Mouse (Mus musculus): Measurements from ENCODE around the gene Aldh1a3.

GRCm38 (mm10) chr7:66421903-66422302 lies 5.4 kb downstream of the Aldh1a3 start:
- TF ChIP-seq CTCF (IDR thresholded peaks at IDR 0.05; ENCODE audit: low read depth) (no peak), EP300 (IDR thresholded peaks at IDR 0.05; ENCODE audit: low read depth) (no peak)

Data from heart, postnatal 0 days (tissue).